Mouse (Mus musculus): ENCODE measurements around the gene Hist1h2bf.
A peak's percentile ranks its signal among the peaks of the same experiment; 100 is the strongest.

Gene Hist1h2bf

DNA sequence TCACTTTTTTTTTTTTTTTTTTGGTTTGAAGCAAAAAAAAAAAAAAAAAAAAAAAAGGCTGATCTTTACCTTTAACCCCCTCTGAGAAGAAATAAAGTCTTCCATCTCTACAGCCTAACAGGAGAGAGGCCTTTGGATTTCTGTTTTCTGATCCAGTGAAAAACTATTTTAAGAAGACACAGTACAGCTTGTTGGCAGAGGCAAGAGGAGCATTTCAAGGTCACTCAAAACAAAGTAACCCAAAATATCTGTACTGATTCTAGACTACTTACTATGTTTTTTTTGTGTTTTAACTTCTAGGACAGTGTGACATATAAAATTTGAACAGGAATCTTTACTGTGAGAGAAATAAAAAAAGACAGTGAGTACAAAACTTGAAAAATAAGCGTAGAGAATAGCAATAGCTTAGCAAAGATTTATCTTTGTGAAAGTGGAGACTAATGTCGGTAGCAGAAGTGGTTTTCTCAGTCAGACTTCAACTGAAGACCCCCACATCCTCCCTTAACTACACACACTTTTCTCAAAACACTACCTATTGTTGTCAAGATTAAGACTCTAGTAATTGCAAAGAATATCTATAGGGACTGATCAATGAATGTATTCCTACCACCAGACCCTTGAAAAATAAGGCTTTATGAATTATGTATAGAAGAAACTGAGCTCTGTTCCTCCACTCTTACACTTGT lies 44.4 kb downstream of the Hist1h2bf start:
- no peak for DNase-seq (ENCODE audit: low read depth, low spot score)

DNA sequence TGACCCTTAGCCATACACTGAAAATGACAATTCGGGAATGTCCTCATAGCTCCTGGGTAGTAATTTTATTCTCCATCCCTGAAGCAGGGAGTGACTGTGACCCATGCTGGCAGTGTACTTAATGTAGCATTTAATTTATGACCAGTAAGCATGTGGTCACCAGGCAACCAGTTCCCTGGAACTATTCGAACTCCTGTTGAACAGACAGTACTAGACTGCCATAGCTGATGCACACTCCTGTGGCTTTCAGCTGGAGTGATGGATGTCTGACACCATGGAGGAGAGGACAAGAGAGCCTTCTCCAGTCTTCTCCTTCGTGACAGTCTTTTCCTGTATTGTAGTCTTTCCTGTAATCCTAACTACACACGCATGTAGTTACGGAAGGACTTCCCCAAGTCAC lies 45.0 kb downstream of the Hist1h2bf start:
- DNase-seq (ENCODE audit: low read depth, low spot score) = no peak

- peak; percentile 96 for DNase-seq (ENCODE audit: low read depth, low spot score)
Observed at GRCm38 (mm10) chr13:23526312-23526711, 47.7 kb downstream of the Hist1h2bf start.

GRCm38 (mm10) chr13:23525901-23526300 lies 48.1 kb downstream of the Hist1h2bf start:
- no peak for DNase-seq (ENCODE audit: low read depth, low spot score)

- peak; percentile 91 for DNase-seq (ENCODE audit: low read depth, low spot score)
Observed at GRCm38 (mm10) chr13:23524654-23525053, 49.3 kb downstream of the Hist1h2bf start.

DNA sequence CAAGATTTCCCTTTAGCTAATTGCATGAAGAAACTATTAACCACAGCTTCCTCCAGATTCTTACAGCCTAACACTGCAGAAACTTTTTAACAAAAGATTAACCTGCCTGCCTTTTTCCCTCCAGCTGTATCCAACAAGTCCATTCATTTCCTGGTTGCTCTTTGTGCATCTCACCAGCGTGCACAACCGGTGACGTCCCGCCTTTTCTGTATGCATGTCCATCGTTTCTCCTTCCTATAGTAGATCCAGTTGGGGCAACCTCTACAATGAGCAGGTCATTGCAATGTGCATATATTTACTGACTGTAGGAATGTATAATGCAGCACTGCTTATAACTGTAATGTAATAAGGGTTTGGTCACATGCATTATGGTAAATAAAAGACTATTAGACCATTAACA lies 50.0 kb downstream of the Hist1h2bf start:
- no peak for DNase-seq (ENCODE audit: low read depth, low spot score)
